Mouse (Mus musculus) layer of hippocampus, adult 18-20 months (tissue): ENCODE data around the gene Camk1g. TPM values are rescaled to one million over a fixed set of nuclear protein-coding genes. Genes with fewer than 3 reads are reported as not detected.
A peak's percentile ranks its signal among the peaks of the same experiment; 100 is the strongest.

Experiments
- DNase-seq, 2 experiments: peaks; one replicate each; pipeline ENCODE4 v3.0.0; 2022; ENCODE audit warnings: low spot score in 2 of 2
- total RNA-seq, 2 experiments: library from RNA; stranded (reverse); gene quantifications; 2 replicates each; pipeline ENCODE4 v1.2.3; 2021

Gene Camk1g
- total RNA-seq, 2 experiments from 2014 or later, result 23.5 to 26.6 TPM

GRCm38 (mm10) chr1:193376478-193377134 is 6.5 kb upstream of the Camk1g start:
- peak in 1 of 2 experiments; percentile 61 for DNase-seq

- DNase-seq, result no peak
Measured at GRCm38 (mm10) chr1:193373906-193374413, 3.9 kb upstream of the Camk1g start.

GRCm38 (mm10) chr1:193369091-193369490 is 1.0 kb downstream of the Camk1g start:
- no peak for DNase-seq

- peak; percentile 70 to 78 for DNase-seq
Measured at GRCm38 (mm10) chr1:193368055-193368454, 2.0 kb downstream of the Camk1g start.

GRCm38 (mm10) chr1:193363801-193364231 is 6.3 kb downstream of the Camk1g start:
- DNase-seq, result peak in 1 of 2 experiments; percentile 75

- no peak for DNase-seq
Measured at GRCm38 (mm10) chr1:193362078-193362477, 8.0 kb downstream of the Camk1g start.

GRCm38 (mm10) chr1:193361181-193361580 is 8.9 kb downstream of the Camk1g start:
- no peak for DNase-seq

- DNase-seq, result no peak
Measured at GRCm38 (mm10) chr1:193359199-193359598, 10.9 kb downstream of the Camk1g start.

GRCm38 (mm10) chr1:193351583-193351982 is 18.5 kb downstream of the Camk1g start:
- peak; percentile 69 to 85 for DNase-seq

- peak in 1 of 2 experiments; percentile 65 for DNase-seq
Measured at GRCm38 (mm10) chr1:193350546-193350801, 19.6 kb downstream of the Camk1g start.

GRCm38 (mm10) chr1:193349702-193350545 is 20.2 kb downstream of the Camk1g start:
- no peak for DNase-seq

GRCm38 (mm10) chr1:193348261-193348962 is 21.7 kb downstream of the Camk1g start:
- DNase-seq, result no peak

GRCm38 (mm10) chr1:193346908-193347307 is 23.2 kb downstream of the Camk1g start:
- DNase-seq, result no peak

GRCm38 (mm10) chr1:193344976-193345375 is 25.1 kb downstream of the Camk1g start:
- no peak for DNase-seq

GRCm38 (mm10) chr1:193343853-193344252 is 26.2 kb downstream of the Camk1g start:
- no peak for DNase-seq

- DNase-seq, result no peak
Measured at GRCm38 (mm10) chr1:193342198-193342946, 27.7 kb downstream of the Camk1g start.

- DNase-seq, result no peak
Measured at GRCm38 (mm10) chr1:193338363-193338995, 31.6 kb downstream of the Camk1g start.

GRCm38 (mm10) chr1:193337787-193338310 is 32.2 kb downstream of the Camk1g start:
- no peak for DNase-seq

- no peak for DNase-seq
Measured at GRCm38 (mm10) chr1:193337018-193337321, 33.1 kb downstream of the Camk1g start.
